Mouse (Mus musculus) left cerebral cortex, adult 9 months (tissue): ENCODE measurements around the gene Slc25a13.

Source experiments
- DNase-seq, 2 experiments: peaks; one replicate each; pipeline ENCODE4 v3.0.0; 2022; ENCODE audit warnings: low spot score in 2 of 2

Gene Slc25a13

GRCm38 (mm10) chr6:6216507-6217285 is at the start of gene Slc25a13:
Slc25a13 (minus strand) TSS chr6:6217173.
- DNase-seq = peak in 1 of 2 experiments; percentile 31

DNA sequence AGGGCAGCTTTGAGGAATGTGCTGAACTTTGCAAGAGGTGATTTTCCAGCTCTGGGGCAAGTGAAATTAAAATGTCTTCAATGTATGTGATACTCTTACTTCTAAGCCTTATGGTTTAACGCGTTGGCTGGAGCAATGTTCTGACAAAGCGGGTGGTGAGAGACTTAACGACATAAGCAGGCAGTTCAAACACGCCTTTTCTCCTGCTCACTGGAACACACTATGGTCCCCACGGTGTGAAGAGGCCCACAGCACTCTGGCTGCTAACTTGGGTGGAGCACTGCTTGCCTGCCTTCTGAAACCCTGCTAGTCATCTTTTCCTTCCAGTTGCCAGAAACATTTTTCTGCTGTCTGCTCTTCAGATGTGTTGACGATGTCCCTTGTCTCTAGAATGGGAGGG is 48.8 kb upstream of the Slc25a13 start:
- no peak for DNase-seq

GRCm38 (mm10) chr6:6263293-6263911 is 46.4 kb upstream of the Slc25a13 start:
- no peak for DNase-seq

- no peak for DNase-seq
Observed at GRCm38 (mm10) chr6:6260917-6261316, 43.9 kb upstream of the Slc25a13 start.

DNA sequence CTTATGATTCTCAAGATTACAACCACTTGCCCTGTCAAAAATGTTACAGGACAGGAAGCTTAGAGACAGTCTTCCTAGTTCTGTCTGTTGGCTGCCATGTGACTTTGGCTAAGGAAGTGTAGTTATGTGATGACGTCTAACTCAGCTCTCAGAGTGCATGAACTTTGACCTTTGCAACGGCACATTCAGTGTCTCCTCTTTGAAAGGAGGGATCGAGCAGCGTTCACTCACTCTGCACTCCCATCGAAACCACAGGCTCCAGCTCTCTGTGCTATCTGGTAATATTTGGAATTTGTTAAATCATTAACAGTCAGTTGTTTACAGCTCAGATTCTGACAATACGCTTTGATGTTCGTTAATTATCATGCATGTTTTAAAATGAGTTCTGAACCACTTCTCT is 31.5 kb upstream of the Slc25a13 start:
- DNase-seq = no peak

DNA sequence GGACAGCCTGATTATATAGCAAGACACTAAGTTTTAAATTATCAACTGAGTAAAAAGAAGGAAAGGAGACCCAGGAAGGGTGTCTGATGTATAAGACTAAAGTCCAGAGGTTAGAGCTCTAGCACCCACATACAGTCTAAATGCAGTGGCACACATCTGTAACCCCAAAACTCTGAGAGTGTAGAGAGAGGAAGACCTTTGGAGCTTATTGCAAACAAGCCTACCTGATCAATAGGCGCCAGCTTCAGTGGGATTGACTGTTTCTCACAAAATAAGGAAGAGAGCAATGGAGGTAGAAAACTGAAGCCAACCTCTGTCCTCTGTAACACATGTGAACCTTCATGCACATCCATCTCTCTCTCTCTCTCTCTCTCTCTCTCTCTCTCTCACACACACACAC is 26.9 kb upstream of the Slc25a13 start:
- no peak for DNase-seq

DNA sequence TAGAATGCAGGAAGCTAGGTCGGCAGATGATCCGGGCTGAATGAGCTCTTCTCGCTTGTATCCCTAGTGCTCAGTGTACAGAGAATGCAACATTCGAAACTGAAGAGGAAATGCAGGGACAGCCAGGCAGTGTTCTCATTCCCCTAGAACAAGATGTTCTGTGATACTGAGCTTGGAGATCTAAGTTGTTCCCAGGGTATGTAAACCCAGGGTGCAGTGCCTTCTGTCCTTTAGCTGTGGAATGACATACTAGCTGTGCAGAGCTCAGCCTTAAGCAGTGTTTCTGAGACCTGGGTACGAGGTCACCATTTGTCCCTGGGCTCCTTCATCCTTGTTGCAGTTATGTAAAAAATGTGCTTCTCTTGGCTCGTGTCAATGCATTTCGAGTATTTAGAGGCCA is 25.1 kb upstream of the Slc25a13 start:
- no peak for DNase-seq

GRCm38 (mm10) chr6:6236788-6237298 is 19.9 kb upstream of the Slc25a13 start:
- DNase-seq = no peak

GRCm38 (mm10) chr6:6230262-6230661 is 13.3 kb upstream of the Slc25a13 start:
- DNase-seq = no peak

GRCm38 (mm10) chr6:6222721-6223120 is 5.7 kb upstream of the Slc25a13 start:
- DNase-seq = no peak

DNA sequence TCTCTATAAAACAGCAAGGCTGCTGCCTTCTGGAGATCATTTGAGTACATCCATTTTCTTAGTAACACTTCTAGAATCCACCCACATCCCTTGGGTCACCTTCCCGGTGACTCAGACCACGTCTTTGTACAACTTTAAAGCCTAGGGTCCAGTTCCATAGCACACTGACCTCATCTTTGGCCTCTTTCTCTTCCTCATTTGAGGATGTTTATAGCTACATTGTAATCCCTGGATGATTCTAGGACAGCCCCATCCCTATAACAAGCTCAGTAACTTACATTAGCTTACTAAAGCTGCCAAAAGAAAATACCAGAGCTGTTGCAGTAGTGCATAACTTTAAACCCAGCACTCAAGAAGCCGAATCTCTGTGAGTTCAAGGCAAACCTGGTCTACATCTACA is 3.6 kb upstream of the Slc25a13 start:
- DNase-seq = no peak

- no peak for DNase-seq
Observed at GRCm38 (mm10) chr6:6219661-6220370, 2.8 kb upstream of the Slc25a13 start.

- no peak for DNase-seq
Observed at GRCm38 (mm10) chr6:6217286-6217625, 283 bp upstream of the Slc25a13 start.

DNA sequence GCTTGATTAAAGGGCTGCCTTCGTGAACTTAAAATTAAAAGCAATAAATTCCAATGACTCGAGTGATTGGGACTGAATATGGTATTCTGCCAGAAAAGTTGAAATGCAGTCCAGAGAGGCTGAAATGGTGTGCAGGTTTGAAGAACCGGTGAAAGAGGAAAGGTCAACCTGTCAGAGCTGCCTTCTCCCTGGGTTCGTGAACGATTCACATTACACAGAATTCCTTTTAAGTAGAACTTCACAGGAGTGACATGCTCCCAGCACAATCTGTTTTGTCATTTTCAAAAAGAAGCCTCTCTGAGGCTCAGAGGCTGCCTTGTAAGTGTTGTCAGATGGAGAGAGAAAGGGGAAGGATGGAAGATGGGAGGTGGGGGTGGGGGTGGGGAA is 860 bp downstream of the Slc25a13 start:
- DNase-seq = no peak

- no peak for DNase-seq
Observed at GRCm38 (mm10) chr6:6212360-6213310, 4.3 kb downstream of the Slc25a13 start.

DNA sequence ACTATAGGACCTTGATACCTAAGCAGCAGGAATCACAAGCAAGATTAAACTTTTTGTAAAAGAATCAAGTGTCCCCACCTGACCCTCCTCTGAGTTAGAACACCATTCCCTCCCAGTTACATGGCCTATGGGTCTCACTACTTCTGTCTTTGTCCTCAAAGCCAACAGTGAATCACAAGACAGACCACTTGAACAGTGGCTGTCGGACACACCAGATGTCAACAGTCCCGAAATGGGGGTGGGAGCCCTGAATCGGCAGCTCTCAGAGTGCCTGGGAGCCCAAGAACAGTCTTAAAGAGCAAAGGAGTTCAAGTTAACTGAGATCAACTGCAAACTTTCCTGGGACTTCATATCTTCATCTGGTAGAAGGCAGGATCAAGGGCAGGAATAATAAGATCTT is 5.0 kb downstream of the Slc25a13 start:
- DNase-seq = no peak

DNA sequence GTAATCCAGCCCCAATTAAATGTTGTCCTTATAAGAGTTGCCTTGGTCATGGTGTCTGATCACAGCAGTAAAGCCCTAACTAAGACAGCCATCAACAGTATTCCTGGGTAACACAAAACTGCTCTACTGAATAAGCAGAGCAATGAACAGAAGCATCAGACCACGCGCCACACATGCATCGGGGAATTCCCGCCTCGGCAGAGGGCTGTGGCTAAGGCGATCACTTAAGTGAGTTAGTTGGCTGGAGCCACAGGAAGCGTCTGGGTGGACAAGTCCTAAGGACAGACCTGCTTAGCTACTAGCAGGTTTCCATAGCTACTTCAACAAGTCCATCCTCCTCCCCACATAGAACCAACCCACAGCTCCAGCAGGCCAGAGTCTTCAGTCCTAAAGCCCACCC is 6.3 kb downstream of the Slc25a13 start:
- DNase-seq = no peak

- no peak for DNase-seq
Observed at GRCm38 (mm10) chr6:6208351-6209059, 8.5 kb downstream of the Slc25a13 start.

DNA sequence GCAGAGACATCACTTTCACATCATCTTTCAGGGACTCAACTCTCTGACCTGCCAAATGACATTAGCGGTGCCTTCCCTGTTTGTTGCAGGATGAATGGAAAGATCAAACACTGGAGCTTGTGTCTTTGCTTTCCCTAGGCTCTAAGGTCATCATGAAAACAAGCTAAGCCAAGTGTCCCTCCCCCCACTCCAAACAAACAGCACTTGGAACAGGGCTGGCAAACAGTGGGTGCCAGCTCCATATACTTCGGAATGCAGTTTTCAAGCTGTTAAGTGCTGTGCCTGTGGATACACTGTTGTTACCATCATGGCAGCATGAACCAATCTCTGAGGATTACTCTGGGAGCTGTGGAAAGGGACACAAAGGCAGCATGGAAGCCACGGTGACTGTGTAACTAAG is 9.1 kb downstream of the Slc25a13 start:
- DNase-seq = no peak

- DNase-seq = no peak
Observed at GRCm38 (mm10) chr6:6207395-6207794, 9.6 kb downstream of the Slc25a13 start.

- DNase-seq = no peak
Observed at GRCm38 (mm10) chr6:6205599-6206165, 11.3 kb downstream of the Slc25a13 start.
